Mouse (Mus musculus) liver, embryonic 14 days (tissue): ENCODE measurements around the gene Arih2. TPM values are rescaled to one million over a fixed set of nuclear protein-coding genes. Genes with fewer than 3 reads are reported as not detected.

Experiments used
- polyA plus RNA-seq: library from polyadenylated mRNA; depleted of rRNA; stranded (reverse); fragments of >200 nt; gene quantifications from 2 replicates; pipeline ENCODE4 v1.2.3, GENCODE M21; 2012; rRNA removed

Arih2 gene
- polyA plus RNA-seq, result 18.2 and 20.6 TPM in 2 replicates

GRCm38 (mm10) chr9:108648611-108649560 lies at the start of gene Arih2:
Gene Arih2 (minus strand): TSS chr9:108649386.

GRCm38 (mm10) chr9:108689106-108689505 lies 39.9 kb upstream of the Arih2 start, which contains the start of gene Prkar2a:
Gene Prkar2a (plus strand): TSS chr9:108689314.

GRCm38 (mm10) chr9:108661677-108662612 lies 12.8 kb upstream of the Arih2 start, which contains the start of gene Slc25a20:
Gene Slc25a20 (plus strand): TSS chr9:108662088.

GRCm38 (mm10) chr9:108596998-108597764 lies 52.0 kb downstream of the Arih2 start, which contains the start of gene P4htm:
Gene P4htm (minus strand): TSS chr9:108597667.

GRCm38 (mm10) chr9:108578545-108579343 lies 70.4 kb downstream of the Arih2 start, which contains the start of gene Wdr6:
Gene Wdr6 (minus strand): TSS chr9:108578739.

GRCm38 (mm10) chr9:108569381-108570206 lies 79.6 kb downstream of the Arih2 start, which contains the start of gene Dalrd3:
Gene Dalrd3 (plus strand): TSS chr9:108569886.

GRCm38 (mm10) chr9:108566815-108567776 lies 82.1 kb downstream of the Arih2 start, which contains the start of gene Ndufaf3:
Gene Ndufaf3 (minus strand): TSS chr9:108567434.

GRCm38 (mm10) chr9:108560227-108560841 lies 88.9 kb downstream of the Arih2 start, which contains the start of gene Impdh2:
Gene Impdh2 (plus strand): TSS chr9:108560286.

Other genes with a start within 250 kb of the Arih2 start
- 0.17 TPM in 2 replicates for gene Ccdc36, start 220.9 kb downstream of the Arih2 start, polyA plus RNA-seq
- not detected in 2 replicates for gene BC048562, start 212.9 kb downstream of the Arih2 start, polyA plus RNA-seq
- 9.1 and 10.2 TPM in 2 replicates for gene Ccdc71, start 188.9 kb downstream of the Arih2 start, polyA plus RNA-seq
- 10.9 and 12.7 TPM in 2 replicates for gene Klhdc8b, start 187.8 kb downstream of the Arih2 start, polyA plus RNA-seq
- gene Lamb2, start 169.7 kb downstream of the Arih2 start, polyA plus RNA-seq, result 7.2 and 7.9 TPM in 2 replicates
- gene Usp19, start 158.8 kb downstream of the Arih2 start, polyA plus RNA-seq, result 29.8 and 34.1 TPM in 2 replicates
- gene Qars, start 141.7 kb downstream of the Arih2 start, polyA plus RNA-seq, result 97.1 and 108 TPM in 2 replicates
- gene Qrich1, start 132.6 kb downstream of the Arih2 start, polyA plus RNA-seq, result 36.9 and 46.0 TPM in 2 replicates
- 120 and 136 TPM in 2 replicates for gene Impdh2, start 89.1 kb downstream of the Arih2 start, polyA plus RNA-seq
- 9.9 and 11.3 TPM in 2 replicates for gene Ndufaf3, start 82.0 kb downstream of the Arih2 start, polyA plus RNA-seq
- gene Dalrd3, start 79.5 kb downstream of the Arih2 start, polyA plus RNA-seq, result 38.4 and 45.4 TPM in 2 replicates
- gene Wdr6, start 70.6 kb downstream of the Arih2 start, polyA plus RNA-seq, result 7.5 and 8.5 TPM in 2 replicates
- 0.63 and 0.67 TPM in 2 replicates for gene P4htm, start 51.7 kb downstream of the Arih2 start, polyA plus RNA-seq
- 6.8 and 9.3 TPM in 2 replicates for gene Slc25a20, start 12.7 kb upstream of the Arih2 start, polyA plus RNA-seq
- gene Prkar2a, start 39.9 kb upstream of the Arih2 start, polyA plus RNA-seq, result 5.9 and 7.1 TPM in 2 replicates
- 27.8 and 29.7 TPM in 2 replicates for gene Ip6k2, start 134.4 kb upstream of the Arih2 start, polyA plus RNA-seq
- 3.3 and 3.9 TPM in 2 replicates for gene Nckipsd, start 159.0 kb upstream of the Arih2 start, polyA plus RNA-seq
- gene Celsr3, start 176.9 kb upstream of the Arih2 start, polyA plus RNA-seq, result 0.15 and 0.23 TPM in 2 replicates
- 3.9 and 4.0 TPM in 2 replicates for gene Slc26a6, start 203.9 kb upstream of the Arih2 start, polyA plus RNA-seq